Mouse (Mus musculus): Measurements from ENCODE around the gene Eed. TPM values are rescaled to one million over a fixed set of nuclear protein-coding genes. Genes with fewer than 3 reads are reported as not detected.

The Eed gene
- polyA plus RNA-seq, 1 experiment from 2014 or later: 52.7 TPM

DNA sequence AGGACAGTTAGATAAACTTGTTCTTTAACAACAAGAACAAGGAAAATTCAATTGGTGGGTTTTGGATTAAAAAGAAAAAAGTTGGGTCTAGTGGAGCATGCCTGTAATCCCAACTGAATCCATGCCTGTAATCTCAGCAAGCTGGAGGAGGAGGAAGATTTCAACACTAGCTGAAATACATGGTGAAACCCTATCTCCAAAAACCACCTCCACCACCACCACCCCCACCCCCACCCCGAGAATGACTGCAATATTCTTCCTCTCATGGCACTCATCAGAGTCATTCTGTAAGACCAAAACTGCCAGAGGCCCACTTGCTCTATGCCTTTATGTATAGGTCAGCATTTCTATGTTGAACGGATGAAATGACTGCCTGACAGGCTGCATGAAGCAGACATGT, 13.5 kb downstream of the Eed start:
- H3K4me1 ChIP-seq (ENCODE audit: control insufficient read depth, insufficient read depth, low read length): no peaks in the 10 kb centered on the region
- H3K4me2 ChIP-seq: no peak overlapping the region
- 82% methylated on average over 2 of the region's 2 CpGs for WGBS (ENCODE audit: insufficient replicate concordance)
- peaks cover 11% of the 10 kb centered on the region for H3K36me3 ChIP-seq (ENCODE audit: control insufficient read depth, insufficient read depth, low read length)
- H3K9me3 ChIP-seq (replicated peaks; ENCODE audit: control insufficient read depth, low read length): no peaks in the 10 kb centered on the region
- H3K9ac ChIP-seq (ENCODE audit: low read depth, low read length): no peak overlapping the region
- ATAC-seq (replicated peaks; ENCODE audit: insufficient number of reproducible peaks, low FRiP score, low TSS enrichment): no peak
- H3K27ac ChIP-seq (ENCODE audit: low read depth, low read length): no peak overlapping the region
- no peak overlapping the region for H3K4me3 ChIP-seq (ENCODE audit: low read depth, low read length)
- H3K27me3 ChIP-seq (ENCODE audit: control insufficient read depth, insufficient read depth, low read length): no peaks in the 10 kb centered on the region

DNA sequence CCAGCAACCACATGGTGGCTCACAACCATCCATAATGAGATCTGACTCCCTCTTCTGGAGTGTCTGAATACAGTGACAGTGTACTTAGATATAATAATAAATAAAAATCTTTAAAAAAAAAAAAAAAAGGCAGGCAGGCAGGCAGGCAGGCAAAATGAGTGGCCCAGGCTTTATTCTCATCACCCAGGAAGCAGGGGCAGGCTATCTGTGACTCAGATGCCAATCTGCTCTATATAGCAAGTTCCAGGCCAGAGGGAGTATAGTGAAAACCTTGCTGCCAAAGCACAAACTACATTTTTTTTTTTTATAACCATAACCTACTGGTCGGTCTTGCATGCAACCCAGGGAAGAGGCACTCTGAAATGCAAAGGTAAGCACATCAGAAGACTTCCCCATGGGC, 14.0 kb downstream of the Eed start:
- no peaks in the 10 kb centered on the region for H3K4me1 ChIP-seq (ENCODE audit: control insufficient read depth, insufficient read depth, low read length)
- H3K27me3 ChIP-seq (ENCODE audit: control insufficient read depth, insufficient read depth, low read length): no peaks in the 10 kb centered on the region
- 79% methylated on average over 1 of the region's 1 CpGs for WGBS (ENCODE audit: insufficient replicate concordance)
- no peak for ATAC-seq (replicated peaks; ENCODE audit: insufficient number of reproducible peaks, low FRiP score, low TSS enrichment)
- no peak overlapping the region for H3K27ac ChIP-seq (ENCODE audit: low read depth, low read length)
- H3K9ac ChIP-seq (ENCODE audit: low read depth, low read length): no peak overlapping the region
- no peak overlapping the region for H3K4me2 ChIP-seq
- no peak overlapping the region for H3K4me3 ChIP-seq (ENCODE audit: low read depth, low read length)
- H3K9me3 ChIP-seq (replicated peaks; ENCODE audit: control insufficient read depth, low read length): no peaks in the 10 kb centered on the region
- peaks cover 10% of the 10 kb centered on the region for H3K36me3 ChIP-seq (ENCODE audit: control insufficient read depth, insufficient read depth, low read length)

DNA sequence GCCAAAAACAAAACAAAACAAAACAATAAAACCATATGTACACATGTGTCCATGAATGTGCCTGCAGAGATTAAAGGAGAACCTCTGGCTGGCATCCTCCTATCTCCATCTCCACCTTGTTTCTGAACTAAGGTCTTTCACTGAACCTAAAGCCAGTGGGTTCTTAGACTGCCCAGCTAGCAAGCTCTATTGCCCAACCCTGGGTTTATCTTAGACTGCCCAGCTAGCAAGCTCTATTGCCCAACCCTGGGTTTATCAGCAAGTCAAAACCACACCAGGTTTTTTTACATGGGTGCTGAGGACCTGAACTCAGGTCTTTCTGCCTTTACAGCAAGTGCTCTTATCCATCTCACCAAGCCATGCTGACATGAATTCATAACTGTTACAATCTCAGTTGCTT, 17.6 kb downstream of the Eed start:
- Histone ChIP-seq H3K9ac (ENCODE audit: low read depth, low read length) (no peak overlapping the region), H3K4me3 (ENCODE audit: low read depth, low read length) (no peak overlapping the region), H3K4me2 (no peak overlapping the region), H3K4me1 (ENCODE audit: control insufficient read depth, insufficient read depth, low read length) (no peaks in the 10 kb centered on the region), H3K36me3 (ENCODE audit: control insufficient read depth, insufficient read depth, low read length) (peaks cover 3% of the 10 kb centered on the region), H3K27ac (ENCODE audit: low read depth, low read length) (no peak overlapping the region), H3K27me3 (ENCODE audit: control insufficient read depth, insufficient read depth, low read length) (no peaks in the 10 kb centered on the region), H3K9me3 (replicated peaks; ENCODE audit: control insufficient read depth, low read length) (no peaks in the 10 kb centered on the region)
- ATAC-seq (replicated peaks; ENCODE audit: insufficient number of reproducible peaks, low FRiP score, low TSS enrichment): no peak

DNA sequence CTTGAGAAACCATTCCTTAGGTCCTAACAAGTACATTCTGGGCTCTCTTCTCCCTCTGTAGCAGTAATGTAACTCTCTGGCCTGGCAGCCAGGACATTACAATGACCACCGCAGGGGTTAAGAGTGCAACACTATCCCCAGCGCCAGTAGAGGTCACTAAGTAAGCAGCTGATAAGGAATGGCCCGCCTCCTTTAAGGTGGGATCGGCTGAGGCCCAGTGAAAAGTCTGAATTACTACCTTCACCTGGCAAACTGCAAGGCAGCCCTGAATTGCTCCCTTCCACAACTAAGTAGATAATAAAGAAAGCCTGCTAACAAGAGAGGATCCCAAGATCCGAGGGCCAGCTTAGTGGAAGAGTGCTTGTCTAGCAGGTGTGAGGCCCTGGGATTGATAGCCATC, 23.5 kb downstream of the Eed start:
- H3K4me1 ChIP-seq (ENCODE audit: control insufficient read depth, insufficient read depth, low read length): no peaks in the 10 kb centered on the region
- H3K27ac ChIP-seq (ENCODE audit: low read depth, low read length): no peak overlapping the region
- no peak overlapping the region for H3K4me2 ChIP-seq
- ATAC-seq (replicated peaks; ENCODE audit: insufficient number of reproducible peaks, low FRiP score, low TSS enrichment): no peak
- peaks cover 11% of the 10 kb centered on the region for H3K36me3 ChIP-seq (ENCODE audit: control insufficient read depth, insufficient read depth, low read length)
- no peak overlapping the region for H3K4me3 ChIP-seq (ENCODE audit: low read depth, low read length)
- H3K9me3 ChIP-seq (replicated peaks; ENCODE audit: control insufficient read depth, low read length): no peaks in the 10 kb centered on the region
- H3K9ac ChIP-seq (ENCODE audit: low read depth, low read length): no peak overlapping the region
- 18% methylated on average over 5 of the region's 5 CpGs for WGBS (ENCODE audit: insufficient replicate concordance)
- H3K27me3 ChIP-seq (ENCODE audit: control insufficient read depth, insufficient read depth, low read length): no peaks in the 10 kb centered on the region

DNA sequence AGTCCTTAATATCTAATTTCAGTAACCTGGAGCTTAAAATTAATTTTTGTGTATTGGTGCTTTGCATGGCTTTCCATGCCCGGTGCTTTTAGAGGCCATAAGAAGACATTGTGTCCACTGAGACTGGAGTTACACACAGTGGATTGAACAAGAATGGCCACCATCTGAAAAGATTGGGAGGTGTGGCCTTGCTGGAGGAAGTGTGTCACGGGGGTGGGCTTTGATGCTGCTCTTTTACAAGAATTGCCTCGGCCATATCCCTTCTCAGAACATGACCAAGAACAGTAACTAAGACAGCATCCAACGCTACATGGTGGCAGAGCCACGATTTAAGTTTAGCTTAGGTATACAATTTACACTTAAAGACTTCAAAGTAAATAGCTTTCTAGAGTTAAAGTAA, 26.5 kb downstream of the Eed start:
- Histone ChIP-seq H3K36me3 (ENCODE audit: control insufficient read depth, insufficient read depth, low read length) (peaks cover 11% of the 10 kb centered on the region), H3K9me3 (replicated peaks; ENCODE audit: control insufficient read depth, low read length) (no peaks in the 10 kb centered on the region), H3K4me2 (no peak overlapping the region), H3K4me1 (ENCODE audit: control insufficient read depth, insufficient read depth, low read length) (no peaks in the 10 kb centered on the region), H3K27ac (ENCODE audit: low read depth, low read length) (no peak overlapping the region), H3K9ac (ENCODE audit: low read depth, low read length) (no peak overlapping the region), H3K27me3 (ENCODE audit: control insufficient read depth, insufficient read depth, low read length) (no peaks in the 10 kb centered on the region), H3K4me3 (ENCODE audit: low read depth, low read length) (no peak overlapping the region)
- no peak for ATAC-seq (replicated peaks; ENCODE audit: insufficient number of reproducible peaks, low FRiP score, low TSS enrichment)
- WGBS (ENCODE audit: insufficient replicate concordance): 86% methylated on average over 5 of the region's 5 CpGs

DNA sequence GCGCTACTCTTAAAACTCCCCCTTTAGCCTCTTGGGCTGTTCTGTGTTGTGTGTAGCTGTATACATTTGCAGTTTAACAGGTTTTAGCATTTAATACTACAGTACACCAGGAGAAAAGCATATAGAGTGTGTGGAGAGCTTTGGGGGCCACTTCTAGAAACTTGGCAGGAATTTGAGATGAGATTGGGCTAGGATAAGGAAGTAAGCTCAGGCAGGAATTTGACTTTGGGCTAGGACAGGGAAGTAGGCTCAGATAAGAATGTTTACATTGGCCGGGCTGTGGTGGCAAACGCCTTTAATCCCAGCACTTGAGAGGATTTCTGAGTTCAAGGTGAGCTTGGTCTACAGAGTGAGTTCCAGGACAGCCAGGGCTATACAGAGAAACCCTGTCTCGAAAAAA, 31.4 kb downstream of the Eed start:
- WGBS (ENCODE audit: insufficient replicate concordance): 51% methylated on average over 4 of the region's 4 CpGs
- Histone ChIP-seq H3K9me3 (replicated peaks; ENCODE audit: control insufficient read depth, low read length) (no peaks in the 10 kb centered on the region), H3K9ac (ENCODE audit: low read depth, low read length) (no peak overlapping the region), H3K4me2 (no peak overlapping the region), H3K27me3 (ENCODE audit: control insufficient read depth, insufficient read depth, low read length) (no peaks in the 10 kb centered on the region), H3K4me3 (ENCODE audit: low read depth, low read length) (no peak overlapping the region), H3K27ac (ENCODE audit: low read depth, low read length) (no peak overlapping the region), H3K36me3 (ENCODE audit: control insufficient read depth, insufficient read depth, low read length) (peaks cover 5% of the 10 kb centered on the region; the same call in 1 of the 2 replicates), H3K4me1 (ENCODE audit: control insufficient read depth, insufficient read depth, low read length) (no peaks in the 10 kb centered on the region)
- ATAC-seq (replicated peaks; ENCODE audit: insufficient number of reproducible peaks, low FRiP score, low TSS enrichment): no peak

DNA sequence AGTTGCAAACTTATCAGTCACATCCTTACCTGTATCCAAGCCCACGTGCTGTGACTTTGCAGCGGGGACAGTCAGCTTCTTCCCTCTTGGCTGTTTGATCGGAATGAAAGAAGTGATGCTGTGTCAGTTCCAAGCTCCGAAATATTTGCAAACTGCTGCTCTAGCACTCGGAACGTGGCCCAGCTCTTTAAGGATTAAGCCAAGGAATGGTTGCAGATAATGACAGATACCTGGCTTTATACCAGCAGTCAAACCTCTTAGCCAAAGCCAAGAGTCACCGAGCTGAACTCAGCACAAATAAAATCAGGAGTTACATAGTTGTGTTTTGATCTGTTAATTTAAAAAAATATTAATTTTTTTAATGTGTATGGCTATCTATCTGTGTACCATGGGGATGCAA, 32.8 kb downstream of the Eed start:
- whole genome bisulfite sequencing (ENCODE audit: insufficient replicate concordance): 79% methylated on average over 7 of the region's 7 CpGs
- ATAC-seq (replicated peaks; ENCODE audit: insufficient number of reproducible peaks, low FRiP score, low TSS enrichment): no peak
- Histone ChIP-seq H3K4me2 (no peak overlapping the region), H3K27me3 (ENCODE audit: control insufficient read depth, insufficient read depth, low read length) (no peaks in the 10 kb centered on the region), H3K4me1 (ENCODE audit: control insufficient read depth, insufficient read depth, low read length) (no peaks in the 10 kb centered on the region), H3K4me3 (ENCODE audit: low read depth, low read length) (no peak overlapping the region), H3K27ac (ENCODE audit: low read depth, low read length) (no peak overlapping the region), H3K9ac (ENCODE audit: low read depth, low read length) (no peak overlapping the region), H3K36me3 (ENCODE audit: control insufficient read depth, insufficient read depth, low read length) (no peaks in the 10 kb centered on the region), H3K9me3 (replicated peaks; ENCODE audit: control insufficient read depth, low read length) (no peaks in the 10 kb centered on the region)

DNA sequence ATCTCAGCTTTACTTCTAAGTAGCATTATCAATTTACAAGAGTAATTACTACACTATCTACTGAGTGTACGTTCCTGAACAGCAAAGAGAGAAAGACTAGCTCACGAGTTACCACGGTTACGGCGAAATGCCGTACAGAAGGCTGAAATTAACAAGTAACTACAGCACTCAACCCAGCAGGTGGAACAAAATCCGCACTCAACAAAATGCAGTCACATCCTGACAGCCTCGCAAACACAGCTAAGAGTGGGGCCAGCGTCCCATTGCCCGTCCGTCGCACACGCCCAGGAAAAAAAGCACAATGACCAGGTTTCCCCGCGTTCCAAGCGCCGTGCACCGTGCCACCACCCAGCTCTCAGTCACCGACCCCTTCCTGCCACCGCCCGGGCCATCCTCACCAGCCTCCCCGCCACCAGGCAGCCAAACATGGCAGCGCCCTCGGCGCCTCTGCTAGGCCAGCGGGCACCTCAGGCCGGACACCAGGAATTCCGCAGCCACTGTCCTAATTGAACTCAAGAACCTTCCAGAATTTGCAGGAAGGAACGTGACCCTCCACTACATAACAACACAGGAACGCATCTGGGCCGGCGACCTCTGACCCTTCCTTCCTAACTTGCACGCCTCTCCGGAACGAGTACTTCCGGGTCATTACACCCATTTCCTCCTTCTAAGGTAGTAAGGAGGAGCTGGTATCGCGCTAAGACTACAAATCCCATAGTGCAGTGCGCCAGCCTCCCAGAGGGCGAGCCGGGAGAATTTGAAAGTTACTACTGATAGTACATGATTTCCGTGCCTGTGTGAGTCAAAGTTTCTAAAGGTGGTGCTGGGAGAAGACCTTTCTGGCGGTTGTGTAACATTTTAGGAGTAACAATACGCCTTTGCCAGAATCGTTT, 40.0 kb downstream of the Eed start, which contains the start of gene Hikeshi:
Gene Hikeshi, minus strand, starts transcription at position 634 of the 893 bp plus-strand sequence.
- WGBS (ENCODE audit: insufficient replicate concordance): under 1% methylated on average over 45 of the region's 45 CpGs
- no peaks in the 10 kb centered on the region for H3K9me3 ChIP-seq (replicated peaks; ENCODE audit: control insufficient read depth, low read length)
- peak within 1 kb of the TSS; percentile 76 for H3K4me3 ChIP-seq (ENCODE audit: low read depth, low read length)
- H3K27ac ChIP-seq (ENCODE audit: low read depth, low read length): peak within 1 kb of the TSS; percentile 68
- H3K4me2 ChIP-seq: peak within 1 kb of the TSS; percentile 74
- H3K36me3 ChIP-seq (ENCODE audit: control insufficient read depth, insufficient read depth, low read length): no peaks in the 10 kb centered on the region
- H3K4me1 ChIP-seq (ENCODE audit: control insufficient read depth, insufficient read depth, low read length): no peaks in the 10 kb centered on the region; the same call in 1 of the 2 replicates
- no peaks in the 10 kb centered on the region for H3K27me3 ChIP-seq (ENCODE audit: control insufficient read depth, insufficient read depth, low read length)
- H3K9ac ChIP-seq (ENCODE audit: low read depth, low read length): peak within 1 kb of the TSS; percentile 86
- ATAC-seq (replicated peaks; ENCODE audit: insufficient number of reproducible peaks, low FRiP score, low TSS enrichment): peak; percentile 99

Data from heart, embryonic 11.5 days (tissue).